Mouse (Mus musculus): ENCODE measurements around the gene Olfr1129.
"Not testable (repeated sequence)": the region's sequence is repeated elsewhere in the genome, so short reads cannot be mapped to it uniquely, and the experiment has no call there.

The Olfr1129 gene

DNA sequence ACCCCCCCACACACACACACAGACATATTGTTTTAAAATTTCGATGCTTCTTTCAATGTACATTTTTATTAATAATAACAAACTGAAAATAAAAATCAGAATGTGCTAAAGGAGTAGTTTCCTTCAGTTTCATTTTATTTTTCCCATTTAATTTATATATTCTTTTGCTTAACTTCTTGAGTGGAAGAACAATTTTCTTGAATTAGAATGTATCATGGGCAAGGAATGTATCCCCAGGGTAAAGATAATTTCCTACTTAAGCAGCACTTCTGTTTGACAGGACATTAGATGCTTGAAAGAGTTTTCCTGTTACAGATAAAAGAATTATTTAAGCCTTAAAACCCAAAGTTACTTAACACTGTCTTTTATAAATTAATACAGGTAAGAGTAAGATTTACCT lies at the start of gene Olfr1129:
TSS of gene Olfr1129 (plus strand) at position 301 of the 400 bp plus-strand sequence.
- not testable (repeated sequence) for DNase-seq (ENCODE audit: low spot score in 2 of 2)

DNA sequence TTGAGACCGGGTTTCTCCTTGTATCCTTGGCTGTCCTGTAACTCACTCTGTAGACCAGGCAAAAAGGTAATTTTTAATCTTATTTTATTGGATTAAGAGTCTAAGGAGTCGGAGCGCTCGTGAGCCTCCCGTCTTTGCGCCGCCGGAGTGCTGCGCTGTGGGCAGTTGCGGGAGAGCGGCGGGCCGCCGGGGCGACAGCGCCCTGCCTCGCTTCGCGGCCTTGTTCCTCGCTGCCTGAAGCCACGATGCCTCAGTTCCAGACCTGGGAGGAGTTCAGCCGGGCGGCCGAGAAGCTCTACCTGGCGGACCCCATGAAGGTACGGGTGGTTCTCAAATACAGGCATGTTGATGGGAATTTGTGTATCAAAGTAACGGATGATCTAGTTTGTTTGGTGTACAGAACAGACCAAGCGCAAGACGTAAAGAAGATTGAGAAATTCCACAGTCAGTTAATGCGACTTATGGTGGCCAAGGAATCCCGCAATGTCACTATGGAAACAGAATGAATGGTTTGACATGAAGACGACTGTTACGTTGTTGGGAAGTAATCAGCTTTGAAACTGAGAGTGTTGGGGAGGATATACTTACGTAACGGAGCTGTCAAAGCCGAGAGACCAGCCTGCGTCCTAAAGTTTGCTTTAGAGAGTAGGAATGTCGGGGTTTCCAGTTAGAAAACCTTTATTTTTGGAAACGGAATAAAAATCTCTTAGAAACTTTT lies 47.6 kb upstream of the Olfr1129 start:
- DNase-seq (ENCODE audit: low spot score in 2 of 2): not testable (repeated sequence)

DNA sequence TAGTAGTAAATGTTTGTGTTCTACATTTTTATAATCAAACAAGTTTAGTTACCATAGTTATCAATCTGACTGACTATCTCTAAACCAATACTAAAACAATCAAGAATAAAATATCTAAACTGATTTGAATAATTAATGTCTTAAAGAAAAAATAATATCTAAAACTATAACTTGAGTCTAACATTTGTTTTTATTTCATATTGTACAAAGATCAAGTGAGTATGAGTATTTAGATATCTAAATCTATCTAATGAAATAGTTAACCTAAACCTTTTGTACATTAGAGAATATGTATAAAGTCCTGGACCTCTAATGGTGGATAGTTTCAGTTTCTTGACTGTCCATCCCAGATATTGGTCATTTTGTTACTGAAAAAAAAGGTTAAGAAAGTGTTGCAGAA lies 42.2 kb upstream of the Olfr1129 start, which contains the start of gene Olfr153:
TSS of gene Olfr153 (plus strand) at position 301 of the 400 bp plus-strand sequence.
- no peak for DNase-seq (ENCODE audit: low spot score in 2 of 2)

DNA sequence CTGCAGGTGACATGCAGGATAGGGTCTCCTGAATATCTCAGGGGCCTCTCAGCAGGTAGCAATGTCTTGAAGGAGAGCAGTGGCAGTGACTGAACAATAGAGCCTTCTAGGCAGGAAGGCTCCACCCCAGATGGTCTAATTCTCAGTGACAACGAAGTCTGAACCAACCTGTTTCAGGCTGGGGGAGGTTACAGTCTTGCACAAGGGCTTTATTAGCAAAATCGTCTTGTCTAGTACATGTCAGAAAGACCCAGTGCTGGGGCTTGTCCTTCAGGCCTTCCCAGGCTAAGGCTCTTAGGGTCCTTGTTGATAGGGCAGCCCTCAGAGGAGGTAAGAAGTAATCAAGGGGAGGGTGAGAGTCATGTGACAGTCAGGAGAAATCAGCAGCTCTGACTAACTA lies 38.9 kb upstream of the Olfr1129 start:
- no peak for DNase-seq (ENCODE audit: low spot score in 2 of 2)

DNA sequence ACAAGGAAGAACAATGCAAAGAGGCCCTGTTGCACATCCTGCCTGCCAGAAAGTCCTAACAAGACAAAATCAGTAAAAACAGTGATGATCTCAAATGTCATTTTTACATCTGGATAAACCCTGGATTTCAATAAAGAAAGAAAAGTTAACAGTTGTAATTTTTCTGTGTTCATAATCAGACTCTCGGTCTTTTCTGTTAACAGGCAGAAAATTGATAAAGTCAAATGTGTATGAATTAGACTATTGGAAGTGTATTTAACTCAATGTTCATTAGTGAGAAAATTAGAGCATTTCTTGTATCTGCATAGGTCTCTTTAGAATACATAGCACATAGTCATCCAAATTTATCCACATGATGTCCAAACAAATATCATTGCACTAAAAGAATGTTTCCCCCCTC lies 28.3 kb upstream of the Olfr1129 start, which contains the start of gene Olfr1128:
TSS of gene Olfr1128 (minus strand) at position 101 of the 400 bp plus-strand sequence.
- no peak for DNase-seq (ENCODE audit: low spot score in 2 of 2)

DNA sequence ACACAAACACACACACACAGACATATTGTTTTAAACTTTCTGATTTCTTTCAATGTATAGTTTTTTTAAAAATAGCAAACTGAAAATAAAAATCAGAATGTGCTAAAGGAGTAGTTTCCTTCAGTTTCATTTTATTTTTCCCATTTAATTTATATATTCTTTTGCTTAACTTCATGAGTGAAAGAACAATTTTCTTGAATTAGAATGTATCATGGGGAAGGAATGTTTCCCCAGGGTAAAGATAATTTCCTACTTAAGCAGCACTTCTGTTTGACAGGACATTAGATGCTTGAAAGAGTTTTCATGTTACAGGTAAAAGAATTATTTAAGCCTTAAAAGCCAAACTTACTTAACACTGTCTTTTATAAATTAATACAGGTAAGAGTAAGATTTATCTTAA lies 32.2 kb downstream of the Olfr1129 start, which contains the start of gene Olfr1130:
TSS of gene Olfr1130 (plus strand) at position 301 of the 400 bp plus-strand sequence.
- not testable (repeated sequence) for DNase-seq (ENCODE audit: low spot score in 2 of 2)

DNA sequence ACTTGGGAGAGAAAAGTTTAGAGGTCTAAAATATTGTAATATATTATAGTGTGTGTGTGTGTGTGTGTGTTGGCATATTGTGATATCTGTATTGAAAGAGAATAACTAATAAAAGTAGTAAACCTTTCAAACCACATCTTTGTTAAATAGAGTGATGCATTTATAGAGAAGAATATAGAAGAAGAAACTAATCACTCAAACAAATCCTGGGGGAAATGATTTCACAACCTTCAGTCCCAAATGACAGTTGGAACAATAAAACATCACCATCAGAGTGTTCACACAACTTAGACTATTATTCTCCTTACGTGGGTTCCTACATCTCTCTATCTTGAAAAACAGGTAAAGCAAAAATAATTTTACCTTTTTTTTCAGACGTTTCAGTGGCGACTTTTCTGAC lies 53.1 kb downstream of the Olfr1129 start, which contains the start of gene Olfr1131:
TSS of gene Olfr1131 (plus strand) at position 301 of the 400 bp plus-strand sequence.
- no peak for DNase-seq (ENCODE audit: low spot score in 2 of 2)

Data from spleen, postnatal 14 days (tissue).